9 mouse cellular contexts compared by ENCODE assay signal in genomic region chr11:96553091-96553490, GRCm38 (mm10).
DNase-seq lines count a peak whose midpoint lies in the region; ATAC-seq and TF ChIP-seq lines count a peak whose summit lies in the region.
"Had no signal": no experiment of that assay in that cellular context is flagged by ENCODE, and none has a peak within 500 bp of the region (broad histone marks: within the 10 kb centered on the region; RNA-seq: fewer than 3 reads in every experiment).

No protein-coding gene starts in this region.

- H3K4me1 ChIP-seq in lung, postnatal 0 days (ENCODE audit: insufficient read depth, low read depth, low read length): no peaks in the 10 kb centered on the region
- H3K4me1 ChIP-seq: embryonic facial prominence, embryonic 12.5 days had no signal

- 14% methylated on average over 15 of the region's 15 CpGs for WGBS in lung, postnatal 0 days

- H3K36me3 ChIP-seq in lung, postnatal 0 days (ENCODE audit: insufficient read depth, low read length): no peaks in the 10 kb centered on the region
- H3K36me3 ChIP-seq: embryonic facial prominence, embryonic 12.5 days had no signal

- H3K4me3 ChIP-seq in lung, postnatal 0 days (ENCODE audit: low read depth, low read length): no peak overlapping the region
- H3K4me3 ChIP-seq: embryonic facial prominence, embryonic 12.5 days had no signal

- peak; percentile 36 for DNase-seq in ovary, postnatal 14 days (ENCODE audit: low spot score)
- DNase-seq in ovary, adult 18-20 months (ENCODE audit: low spot score): no peak
- peak; percentile 21 for DNase-seq in c-Kit-negative CD71-positive TER-119-positive erythroid progenitor cells, embryonic 14.5 days (ENCODE audit: low read depth, low spot score)
- DNase-seq in heart, adult 8-10 months (ENCODE audit: low spot score): peak; percentile 42
- DNase-seq in kidney, adult 9 months: peak; percentile 65
- peak; percentile 54 for DNase-seq in lung, postnatal 0 days (ENCODE audit: low spot score)
- DNase-seq in right cerebral cortex, postnatal 14 days: peak; percentile 9

- no peaks in the 10 kb centered on the region for H3K9me3 ChIP-seq in lung, postnatal 0 days (ENCODE audit: low read length)
- H3K9me3 ChIP-seq: embryonic facial prominence, embryonic 12.5 days had no signal

- H3K27me3 ChIP-seq in lung, postnatal 0 days (replicated peaks; ENCODE audit: insufficient read depth, low read length): 0 out of 2 replicates have a peak, but pooled peaks cover 6% of the 10 kb centered on the region

- peak; percentile 76 for TF ChIP-seq CTCF in lung, postnatal 0 days (IDR thresholded peaks at IDR 0.05)

- no peak for TF ChIP-seq EP300 in lung, postnatal 0 days (IDR thresholded peaks at IDR 0.05)

- H3K27ac ChIP-seq in lung, postnatal 0 days (ENCODE audit: low read length): no peak overlapping the region
- H3K27ac ChIP-seq: embryonic facial prominence, embryonic 12.5 days had no signal

- no peak for ATAC-seq in lung, postnatal 0 days
- no peak for ATAC-seq in frontal cortex, adult (ENCODE audit: low TSS enrichment)

- H3K4me2 ChIP-seq in lung, postnatal 0 days (replicated peaks; ENCODE audit: low read depth, low read length): no peak overlapping the region
- H3K4me2 ChIP-seq: embryonic facial prominence, embryonic 12.5 days had no signal

- H3K9ac ChIP-seq in lung, postnatal 0 days (replicated peaks; ENCODE audit: low read depth): no peak overlapping the region
- H3K9ac ChIP-seq: embryonic facial prominence, embryonic 12.5 days had no signal
